Mouse (Mus musculus): ENCODE data around the gene Prr5.

Gene Prr5

GRCm38 (mm10) chr15:84680545-84681454 is 11.4 kb downstream of the Prr5 start:
- DNase-seq (ENCODE audit: low read depth) = no peak

DNA sequence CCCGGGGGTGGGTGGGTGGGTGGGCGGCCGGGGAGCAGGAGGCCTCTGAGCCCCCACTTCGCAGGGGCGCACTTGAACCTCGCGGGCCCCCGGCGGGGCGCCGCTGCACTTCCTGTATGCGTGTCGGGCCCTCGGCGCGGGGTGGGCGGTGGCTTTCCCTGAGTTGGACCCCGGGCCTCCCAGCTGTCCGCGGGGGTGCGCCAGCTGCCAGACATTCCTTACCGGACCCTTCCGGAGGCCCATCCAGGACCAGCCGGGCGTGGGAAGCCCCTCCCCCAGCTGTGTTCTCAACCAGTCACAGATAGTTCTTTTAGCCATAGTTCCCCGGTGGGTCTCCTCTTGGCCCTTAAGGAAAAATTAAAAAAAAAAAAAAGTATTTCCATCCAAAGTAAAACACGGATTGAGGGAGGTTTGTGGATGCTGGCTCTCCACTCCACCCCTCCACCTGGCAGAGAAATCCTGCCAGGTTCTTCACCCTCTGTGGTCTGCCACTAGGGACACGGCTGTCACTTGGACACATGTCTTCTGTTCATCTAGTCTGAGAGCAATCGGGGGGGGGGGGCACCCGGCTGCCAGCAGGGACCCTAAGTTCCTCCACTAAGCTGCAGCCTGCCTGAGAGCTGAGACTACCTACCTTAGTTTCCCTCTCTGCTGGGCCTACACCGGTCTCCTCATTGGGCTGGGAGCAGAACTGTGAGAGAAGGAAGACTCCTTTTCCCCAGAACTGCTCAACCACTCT is 12.2 kb downstream of the Prr5 start:
- no peak for DNase-seq (ENCODE audit: low read depth)

- DNase-seq (ENCODE audit: low read depth) = no peak
Observed at GRCm38 (mm10) chr15:84682206-84682605, 12.8 kb downstream of the Prr5 start.

DNA sequence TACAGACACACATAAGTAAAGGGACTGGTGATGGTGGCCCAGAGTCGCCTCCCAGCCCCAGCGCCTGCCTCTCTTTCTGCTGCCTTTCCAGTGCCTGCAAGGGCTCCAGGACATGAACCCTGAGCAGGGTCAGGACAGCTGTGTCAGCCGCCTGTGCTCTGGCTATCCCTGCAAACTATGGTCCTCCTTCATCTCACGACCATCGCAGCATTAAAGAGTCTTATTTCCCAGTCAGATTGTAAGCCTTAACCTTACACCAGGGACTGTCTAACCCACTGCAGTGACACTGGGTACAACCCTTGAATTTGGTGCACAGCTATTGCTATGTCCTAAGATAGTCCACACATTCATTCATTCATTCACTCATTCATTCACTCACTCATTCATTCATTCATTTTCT is 13.4 kb downstream of the Prr5 start:
- no peak for DNase-seq (ENCODE audit: low read depth)

DNA sequence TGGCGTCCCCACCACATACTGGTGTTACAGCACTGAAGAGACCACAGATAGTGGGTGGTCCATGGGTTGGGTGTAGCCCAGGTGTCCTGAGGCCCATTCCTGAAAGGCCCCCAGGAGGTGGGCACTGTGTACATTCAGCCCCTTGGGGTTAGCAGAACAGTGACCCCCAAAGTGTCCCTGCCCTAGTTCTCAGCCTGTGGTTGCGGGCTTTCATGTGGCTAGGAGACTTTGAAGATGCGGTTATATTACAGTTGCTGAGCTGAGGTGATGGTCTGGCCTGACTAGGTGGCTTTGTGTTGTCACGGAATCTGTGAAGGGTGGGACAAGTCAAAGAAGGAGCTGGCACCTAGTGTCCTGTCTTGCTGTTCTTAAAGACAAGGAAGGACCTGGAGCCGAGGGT is 15.1 kb downstream of the Prr5 start:
- DNase-seq (ENCODE audit: low read depth) = no peak

DNA sequence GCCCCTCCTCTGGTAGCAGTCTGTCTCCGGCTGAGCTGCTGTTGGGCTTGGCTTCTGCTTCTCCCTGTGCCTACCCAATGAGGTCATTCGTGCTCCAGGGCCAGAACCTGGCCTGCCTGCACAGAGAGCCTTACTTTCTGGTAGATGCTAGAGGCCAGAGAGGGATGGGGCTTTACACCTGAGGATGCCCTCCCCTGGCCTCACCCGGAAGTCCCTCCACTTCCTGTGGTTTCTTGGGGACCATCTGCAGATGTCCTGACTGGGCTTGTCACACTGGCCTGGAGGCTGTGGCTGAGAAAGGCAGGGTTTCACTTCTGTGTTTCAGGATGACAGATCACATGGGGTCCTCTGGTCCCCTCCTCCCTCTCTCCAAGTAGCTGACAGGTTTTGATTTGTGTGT is 16.0 kb downstream of the Prr5 start:
- DNase-seq (ENCODE audit: low read depth) = peak; percentile 34

GRCm38 (mm10) chr15:84687904-84688303 is 18.5 kb downstream of the Prr5 start:
- DNase-seq (ENCODE audit: low read depth) = no peak

- no peak for DNase-seq (ENCODE audit: low read depth)
Observed at GRCm38 (mm10) chr15:84689356-84689755, 19.9 kb downstream of the Prr5 start.

- DNase-seq (ENCODE audit: low read depth) = no peak
Observed at GRCm38 (mm10) chr15:84691513-84691912, 22.1 kb downstream of the Prr5 start.

DNA sequence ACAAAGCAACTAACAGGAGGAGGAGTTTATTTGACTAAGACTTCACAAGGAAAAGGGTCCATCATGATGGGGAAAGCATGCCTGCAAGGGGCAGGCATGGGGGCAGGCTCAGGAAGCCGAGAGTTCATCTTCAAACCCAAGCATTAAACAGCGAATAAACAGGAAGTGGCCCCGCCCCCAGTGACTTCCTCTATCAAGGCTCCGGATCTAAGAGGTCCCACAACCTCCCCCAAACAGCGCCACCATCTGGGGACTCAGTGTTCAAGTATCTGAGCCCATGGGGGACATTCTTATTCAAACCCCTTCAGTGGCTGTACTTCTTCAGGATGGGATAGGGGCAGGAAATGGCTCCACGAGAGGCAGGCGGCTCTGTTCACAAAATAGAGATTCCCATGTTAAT is 23.2 kb downstream of the Prr5 start:
- no peak for DNase-seq (ENCODE audit: low read depth)

DNA sequence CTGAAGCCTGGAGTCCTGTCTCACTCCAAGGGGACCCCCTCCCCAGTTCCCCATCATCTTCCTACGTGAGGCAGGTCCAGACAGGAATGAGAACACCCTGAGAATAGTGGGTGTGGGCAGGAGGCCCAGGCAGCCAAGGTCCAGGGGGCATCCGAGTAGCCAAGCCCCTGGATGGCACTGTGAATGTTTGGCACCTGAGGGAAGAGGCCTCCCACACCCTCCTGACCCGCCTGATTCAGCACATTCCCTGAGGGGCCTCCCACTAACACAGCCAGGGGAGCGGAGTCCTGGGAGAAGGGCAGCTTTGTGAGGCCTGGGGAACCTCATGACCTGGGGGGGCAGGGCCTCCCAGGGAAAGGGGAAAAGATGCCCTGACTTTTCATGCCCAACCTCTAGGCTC is 26.6 kb downstream of the Prr5 start:
- no peak for DNase-seq (ENCODE audit: low read depth)

GRCm38 (mm10) chr15:84697611-84698011 is 28.2 kb downstream of the Prr5 start:
- DNase-seq (ENCODE audit: low read depth) = no peak

DNA sequence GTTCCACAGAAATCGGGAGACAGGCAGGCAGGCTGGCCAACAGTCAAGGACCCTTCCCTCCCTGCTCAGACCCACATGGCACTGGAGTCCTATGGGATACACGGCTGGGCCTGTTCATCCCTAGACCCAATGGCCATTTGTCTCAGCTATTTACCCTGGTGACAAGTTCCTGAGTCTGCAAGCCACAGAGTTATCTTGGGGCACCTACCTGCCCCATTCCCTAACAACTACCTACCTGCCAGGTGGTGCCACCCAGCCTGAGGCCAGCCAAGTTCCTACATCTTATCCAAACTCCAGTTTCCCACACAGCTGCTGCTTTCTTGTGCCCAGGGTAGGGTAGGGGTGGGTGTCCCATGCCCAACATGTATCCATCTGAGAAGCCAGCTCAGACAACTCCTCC is 28.8 kb downstream of the Prr5 start:
- no peak for DNase-seq (ENCODE audit: low read depth)

GRCm38 (mm10) chr15:84700147-84700794 is 30.9 kb downstream of the Prr5 start:
- DNase-seq (ENCODE audit: low read depth) = peak; percentile 55

- DNase-seq (ENCODE audit: low read depth) = peak; percentile 45
Observed at GRCm38 (mm10) chr15:84701947-84702346, 32.5 kb downstream of the Prr5 start.

GRCm38 (mm10) chr15:84702391-84703345 is 33.2 kb downstream of the Prr5 start:
- DNase-seq (ENCODE audit: low read depth) = no peak

- DNase-seq (ENCODE audit: low read depth) = no peak
Observed at GRCm38 (mm10) chr15:84703992-84704391, 34.6 kb downstream of the Prr5 start.

DNA sequence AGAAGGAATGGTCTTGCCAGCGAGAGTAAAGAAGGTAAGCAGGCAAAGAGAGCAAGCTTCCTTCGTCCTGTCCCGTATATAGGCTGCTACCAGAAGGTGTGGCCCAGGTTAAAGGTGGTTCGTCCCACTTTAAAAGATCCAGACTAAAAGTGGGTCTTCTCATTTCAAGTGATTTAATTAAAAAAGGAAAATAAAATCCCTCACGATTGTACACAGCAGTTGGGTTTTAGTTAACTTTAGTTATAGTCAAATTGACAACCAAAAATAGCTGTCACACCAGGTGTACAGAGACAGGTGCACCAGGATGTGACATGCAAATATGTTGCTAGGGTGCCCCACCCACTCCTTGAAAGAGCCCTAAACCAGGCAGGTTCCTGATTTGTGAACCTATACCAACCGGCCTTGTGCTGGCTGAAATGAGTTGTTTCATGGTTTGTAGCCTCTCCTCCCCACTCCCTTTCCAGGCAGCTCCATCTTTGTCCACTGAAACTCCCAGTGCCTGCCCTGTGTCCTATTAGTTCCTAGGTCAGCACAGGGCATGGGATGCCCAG is 36.0 kb downstream of the Prr5 start:
- no peak for DNase-seq (ENCODE audit: low read depth)

DNA sequence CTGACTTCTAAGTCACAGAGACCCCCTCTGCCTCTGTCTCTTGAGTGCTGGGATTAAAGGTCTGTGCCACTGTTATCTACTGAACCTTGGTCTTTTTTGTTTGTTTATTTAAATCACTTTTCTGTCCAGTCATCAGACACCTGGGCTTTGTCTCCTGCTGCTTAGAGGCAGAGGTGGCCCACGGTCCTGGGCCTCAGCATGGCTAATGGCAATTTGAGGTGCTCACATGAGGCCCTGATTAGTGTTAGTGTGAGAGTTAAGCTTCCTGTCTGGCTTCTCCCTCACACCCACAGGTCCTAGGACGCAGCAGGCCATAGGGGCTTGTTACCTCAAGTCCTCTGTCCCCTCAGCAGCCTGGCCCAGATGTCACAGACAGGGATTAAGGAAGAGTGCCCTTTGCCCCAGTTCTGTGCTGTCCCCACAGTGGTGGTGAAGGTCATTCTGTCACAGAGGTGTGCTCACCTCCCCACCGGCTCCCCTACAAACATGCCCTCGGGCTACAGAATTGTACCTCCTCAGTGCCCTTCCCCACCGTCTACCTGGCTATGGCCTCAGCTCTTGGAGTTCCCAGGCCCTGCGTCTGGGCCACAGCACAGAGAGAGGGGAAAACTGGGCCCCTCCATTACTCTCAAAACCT is 37.7 kb downstream of the Prr5 start:
- no peak for DNase-seq (ENCODE audit: low read depth)

DNA sequence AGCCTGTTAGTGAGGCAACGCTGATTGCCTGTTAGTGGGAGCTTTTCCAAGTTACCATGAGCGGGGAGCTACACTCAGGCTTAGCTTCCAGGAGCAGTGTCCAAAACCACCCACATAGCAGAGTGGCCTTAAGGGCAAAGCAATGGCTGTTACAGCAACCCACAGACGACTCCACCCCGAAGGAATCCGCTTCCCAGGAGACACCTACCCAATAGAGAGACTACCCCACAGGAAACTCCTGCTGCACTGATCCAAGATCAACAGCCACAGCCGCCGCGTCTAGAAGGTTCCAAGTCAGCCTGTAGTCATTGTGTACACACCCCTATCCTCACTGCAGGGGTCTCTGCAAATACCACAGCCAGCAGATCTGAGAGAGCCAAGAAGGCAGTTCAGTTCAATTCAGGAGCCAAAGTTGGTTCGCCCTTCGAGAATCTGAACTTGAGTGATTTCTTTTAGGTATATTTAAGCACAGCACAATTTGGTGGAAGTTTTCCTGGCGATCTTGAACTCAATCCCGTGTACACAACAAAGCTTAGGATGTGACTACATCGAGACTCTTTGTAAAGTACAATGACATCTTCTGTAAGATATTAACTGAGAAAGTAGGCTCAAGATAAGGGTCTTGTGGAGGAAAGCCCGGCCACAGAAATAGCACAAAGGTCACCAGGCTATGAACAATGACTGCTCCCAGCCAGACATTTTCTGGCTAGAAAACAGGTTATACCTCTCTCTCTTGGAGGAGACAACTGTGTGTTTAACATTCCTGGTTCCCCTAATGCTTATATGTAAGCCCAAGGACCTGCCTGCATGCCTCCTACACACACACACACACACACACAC is 43.4 kb downstream of the Prr5 start:
- DNase-seq (ENCODE audit: low read depth) = no peak
